Mouse (Mus musculus): ENCODE results near the gene Socs7.
A peak's percentile ranks its signal among the peaks of the same experiment; 100 is the strongest.

GRCm38 (mm10) chr11:97361948-97362648 lies at the start of gene Socs7:
- TF ChIP-seq POLR2A (IDR thresholded peaks at IDR 0.05; ENCODE audit: insufficient read depth, low read depth, low read length) (peak; percentile 86), CTCF (IDR thresholded peaks at IDR 0.05; ENCODE audit: insufficient read depth, low read depth, low read length) (no peak)
